Mouse (Mus musculus) megakaryocyte, adult 5-6 weeks (primary cell): Measurements from ENCODE around the gene Il6ra. TPM values are rescaled to one million over a fixed set of nuclear protein-coding genes. Genes with fewer than 3 reads are reported as not detected.
A peak's percentile ranks its signal among the peaks of the same experiment; 100 is the strongest.

Source experiments
- ATAC-seq: 2 replicates; pipeline ENCODE4 v1.8.0; 2016; ENCODE audit warnings: mild to moderate bottlenecking, inconsistent platforms; ENCODE audit not compliant: poor library complexity, severe bottlenecking
- total RNA-seq, 2 experiments: library from RNA; stranded (forward) in 1 of 2; stranded (reverse) in 1 of 2; fragments of 153-499, 151-499 nt in 1 of 2; fragments of 221-1000, 200-1000 nt in 1 of 2; gene quantifications; 2 replicates each; pipeline versions ENCODE4 v1.2.3 to v1.2.4; 2015 to 2017

Il6ra gene
- total RNA-seq, 2 experiments from 2014 or later: 63.8 to 166 TPM

GRCm38 (mm10) chr3:89858888-89859287 is 54.1 kb downstream of the Il6ra start:
- ATAC-seq: no peak

DNA sequence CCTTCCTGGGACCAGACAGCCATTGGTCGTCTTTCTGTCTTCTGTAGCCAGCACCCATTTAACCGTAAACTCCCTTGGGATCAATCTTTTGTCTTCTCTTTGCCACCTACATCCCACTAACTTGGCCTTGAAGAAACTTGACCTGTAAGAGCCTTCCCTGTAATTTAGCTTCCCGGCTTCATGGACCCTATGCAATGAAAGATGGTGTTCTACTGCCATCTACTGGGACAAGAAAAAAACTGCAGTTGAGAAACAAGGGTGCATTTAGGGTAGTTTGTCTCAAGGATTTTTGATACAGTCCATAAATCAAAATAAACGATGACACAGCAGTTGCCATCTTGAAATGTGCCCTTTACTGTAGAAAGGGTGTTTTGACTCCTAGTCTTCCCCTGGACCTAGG is 54.9 kb downstream of the Il6ra start:
- ATAC-seq: 0 out of 2 replicates have a peak, but pooled peaks have one; percentile 48

DNA sequence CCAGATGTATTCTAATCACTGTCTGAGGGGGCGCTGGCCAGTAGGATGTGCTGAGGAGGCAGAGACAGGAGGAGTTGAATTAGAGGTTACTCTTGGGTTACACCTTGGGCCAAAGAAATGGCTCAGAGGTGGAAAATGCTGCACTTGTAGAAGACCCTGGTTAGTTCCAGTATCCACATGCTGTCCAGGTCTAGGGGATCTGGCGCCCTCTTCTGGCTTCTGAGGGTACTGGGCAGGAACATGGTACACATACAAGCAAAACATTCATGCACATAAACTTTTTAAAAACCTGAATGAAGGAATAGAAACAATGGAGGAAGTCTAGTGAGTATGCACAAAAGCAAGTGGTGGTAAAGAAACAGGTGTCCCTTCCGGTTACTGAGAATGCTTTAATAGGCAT is 55.6 kb downstream of the Il6ra start:
- no peak for ATAC-seq

- no peak for ATAC-seq
Measured at GRCm38 (mm10) chr3:89853752-89854151, 59.2 kb downstream of the Il6ra start.

DNA sequence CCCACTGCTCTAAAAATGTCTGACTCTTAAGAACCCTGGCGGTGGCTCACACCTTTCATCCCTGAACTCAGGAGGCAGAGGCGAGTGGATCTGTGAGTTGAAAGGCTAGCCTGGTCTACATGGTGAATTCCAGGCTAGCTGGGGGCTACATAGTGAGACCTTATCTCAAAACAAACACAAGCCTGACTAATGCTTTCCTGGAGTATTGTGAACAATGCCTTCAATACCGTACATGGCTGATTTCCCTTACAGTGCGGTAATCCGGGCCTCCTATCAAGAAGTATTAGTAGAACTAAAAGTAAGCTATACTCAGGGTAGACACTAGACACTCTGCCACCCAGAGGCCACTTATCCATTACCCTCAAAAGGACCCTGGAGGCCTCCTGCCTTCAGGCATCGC is 64.9 kb downstream of the Il6ra start:
- ATAC-seq: no peak

GRCm38 (mm10) chr3:89847596-89847995 is 65.4 kb downstream of the Il6ra start:
- 0 out of 2 replicates have a peak, but pooled peaks have one; percentile 17 for ATAC-seq

DNA sequence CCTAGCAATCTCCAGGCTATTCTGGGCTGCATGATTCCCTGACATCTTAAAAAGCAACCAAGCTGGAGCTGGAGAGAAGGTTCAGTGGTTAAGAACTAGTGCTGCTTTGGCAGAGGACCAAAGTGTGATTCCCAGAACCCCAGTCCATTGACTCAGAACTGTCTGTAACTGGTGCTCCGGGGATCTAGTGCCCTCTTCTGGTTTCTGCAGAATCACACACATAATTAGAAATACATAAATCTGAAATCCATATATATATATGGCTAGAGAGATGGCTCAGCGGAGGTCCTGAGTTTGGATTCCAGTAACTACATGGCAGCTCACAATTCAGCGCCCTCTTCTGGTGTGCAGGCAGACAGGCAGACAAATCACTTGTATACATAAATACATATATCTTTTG is 65.9 kb downstream of the Il6ra start:
- no peak for ATAC-seq

- no peak for ATAC-seq
Measured at GRCm38 (mm10) chr3:89845814-89846213, 67.2 kb downstream of the Il6ra start.

GRCm38 (mm10) chr3:89843148-89843547 is 69.8 kb downstream of the Il6ra start:
- ATAC-seq: peak; percentile 96

DNA sequence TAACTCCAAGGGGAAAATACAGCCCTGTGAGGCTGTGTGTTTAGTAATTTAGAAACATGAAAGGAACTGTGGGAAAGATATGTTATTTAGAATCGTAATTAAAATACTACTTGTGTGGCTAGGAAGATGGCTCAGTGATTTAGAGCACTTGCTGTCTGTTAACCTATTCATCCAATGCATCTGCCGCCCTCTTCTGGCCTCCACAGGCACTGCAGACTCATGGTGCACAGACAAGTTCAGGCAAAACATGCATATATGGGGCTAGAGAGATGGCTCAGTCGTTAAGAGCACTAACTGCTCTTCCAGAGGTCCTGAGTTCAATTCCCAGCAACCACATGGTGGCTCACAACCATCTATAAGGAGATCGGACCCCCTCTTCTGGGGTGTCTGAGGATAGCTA is 70.7 kb downstream of the Il6ra start:
- ATAC-seq: peak; percentile 51

DNA sequence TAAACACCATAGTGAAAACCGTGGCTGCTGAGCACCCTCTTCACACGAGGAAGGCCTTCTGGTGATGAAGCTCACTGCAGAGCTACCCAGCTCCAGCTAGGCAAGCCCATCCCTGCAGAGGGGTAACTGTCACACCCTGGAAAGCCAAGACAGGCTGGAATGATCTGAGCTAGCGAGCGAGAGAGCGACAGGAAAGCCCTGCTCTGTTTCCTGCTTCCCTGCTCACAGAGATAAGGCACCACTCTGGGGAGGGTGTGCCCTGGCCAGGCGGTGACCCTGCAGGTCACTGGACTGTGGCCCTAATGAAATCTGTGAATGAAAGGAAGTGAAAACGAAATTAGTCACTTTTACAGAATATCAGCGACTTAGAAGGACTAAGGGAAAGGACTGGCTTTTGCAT is 77.6 kb downstream of the Il6ra start:
- ATAC-seq: peak; percentile 45; the same call in 1 of the 2 replicates

- ATAC-seq: no peak
Measured at GRCm38 (mm10) chr3:89830815-89831591, 82.0 kb downstream of the Il6ra start, which contains the start of gene She. Gene She, plus strand, starts transcription at chr3:89831370.

DNA sequence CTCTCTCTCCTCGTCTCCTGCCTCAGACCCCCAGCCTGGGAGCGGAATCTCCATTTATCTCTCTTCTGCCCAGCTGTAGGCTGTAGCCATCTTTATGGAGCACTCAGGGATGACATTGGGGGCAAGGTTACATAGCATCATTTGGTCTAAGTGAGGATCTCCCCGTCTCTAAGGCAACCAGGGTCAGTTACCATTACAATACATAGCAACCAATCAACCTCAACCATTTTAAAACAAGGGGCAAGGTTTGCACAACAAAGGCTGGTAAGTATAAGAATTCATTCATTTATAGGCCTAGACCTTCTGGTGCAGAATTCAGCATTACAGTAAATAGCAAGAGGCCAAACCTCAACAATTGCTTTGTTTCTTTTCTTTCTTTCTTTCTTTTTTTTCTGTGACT is 86.7 kb downstream of the Il6ra start:
- no peak for ATAC-seq

DNA sequence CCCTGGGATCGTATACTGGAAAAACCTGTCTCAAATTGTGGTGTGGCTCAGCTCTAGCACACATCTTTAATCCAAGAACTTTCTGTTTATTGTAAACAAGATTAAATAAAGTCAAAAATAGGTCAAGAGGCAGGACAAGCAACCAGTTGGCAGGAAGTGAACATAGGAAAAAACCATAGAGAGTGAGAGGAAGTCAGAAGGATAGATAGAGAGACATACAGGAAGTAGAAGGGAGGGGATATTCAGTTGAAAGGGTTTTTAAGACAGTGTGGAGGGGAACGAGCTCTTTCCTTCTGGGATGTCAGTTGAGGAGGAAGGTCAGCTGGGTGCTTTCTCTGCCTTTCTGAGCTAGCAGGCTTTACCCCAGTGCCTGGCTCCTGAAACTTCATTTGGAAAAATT is 89.4 kb downstream of the Il6ra start:
- ATAC-seq: no peak

DNA sequence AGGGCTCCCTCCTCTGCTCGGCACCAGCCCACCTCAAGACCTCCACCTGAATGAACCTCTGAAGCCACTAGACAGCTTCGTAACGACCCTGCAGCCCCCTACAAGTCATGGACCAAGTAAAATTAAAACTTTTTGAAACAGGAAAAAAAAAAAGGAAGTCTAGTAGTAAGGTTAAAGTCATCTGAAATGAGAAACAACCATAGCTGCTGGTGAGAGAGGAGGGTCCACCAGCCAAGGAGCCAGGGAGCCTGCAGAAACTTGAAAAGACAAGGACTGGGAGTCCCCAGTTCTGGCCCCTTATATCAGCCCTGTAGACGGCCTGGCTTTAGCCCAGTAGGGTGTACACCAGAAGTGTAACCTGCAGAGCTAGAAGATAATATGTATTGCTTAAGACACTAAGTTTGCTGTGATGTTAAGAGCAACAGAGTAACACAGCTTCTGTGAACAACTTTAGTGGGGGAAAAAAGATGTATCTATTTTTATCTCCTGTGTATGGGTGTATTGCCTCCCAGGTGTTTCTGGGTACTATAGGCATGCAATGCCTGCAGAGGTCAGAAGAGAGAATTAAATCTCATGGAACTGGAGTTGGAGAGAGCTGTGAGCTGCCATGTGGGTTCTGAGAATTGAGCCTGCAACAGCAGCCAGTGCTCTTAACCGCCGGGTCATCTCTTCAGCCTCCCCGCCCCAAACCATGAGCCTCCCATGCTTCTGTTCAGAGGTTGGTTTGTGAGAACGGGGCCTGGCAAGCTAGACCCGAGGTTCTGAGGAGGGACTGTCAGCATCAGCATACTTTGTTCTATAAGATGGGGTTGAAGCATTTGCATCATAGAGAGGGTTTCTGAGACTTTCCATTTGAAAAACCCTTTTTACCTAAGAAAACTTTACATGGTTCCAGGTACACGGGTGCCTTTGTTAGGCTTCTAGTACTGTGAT is 91.2 kb downstream of the Il6ra start:
- ATAC-seq: no peak

DNA sequence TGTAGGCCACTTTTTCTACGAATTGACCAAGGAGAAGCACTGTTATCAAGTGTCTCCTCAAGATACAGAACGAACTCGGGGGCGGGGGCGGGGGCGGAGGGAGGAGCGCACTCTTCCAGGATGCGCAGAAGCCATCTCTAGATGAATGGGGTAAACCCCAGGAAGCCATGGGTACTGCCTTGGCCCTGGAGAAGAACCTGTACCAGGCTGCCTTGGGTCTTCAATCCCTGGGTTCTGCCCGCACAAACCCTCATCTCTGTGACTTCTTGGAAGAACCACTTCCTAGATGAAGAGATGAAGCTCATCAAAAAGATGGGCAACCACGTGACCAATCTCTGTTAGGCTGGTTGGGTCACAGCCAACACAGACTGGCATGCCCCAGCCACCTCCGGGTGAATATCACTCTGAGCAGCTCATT is 91.9 kb downstream of the Il6ra start:
- no peak for ATAC-seq

DNA sequence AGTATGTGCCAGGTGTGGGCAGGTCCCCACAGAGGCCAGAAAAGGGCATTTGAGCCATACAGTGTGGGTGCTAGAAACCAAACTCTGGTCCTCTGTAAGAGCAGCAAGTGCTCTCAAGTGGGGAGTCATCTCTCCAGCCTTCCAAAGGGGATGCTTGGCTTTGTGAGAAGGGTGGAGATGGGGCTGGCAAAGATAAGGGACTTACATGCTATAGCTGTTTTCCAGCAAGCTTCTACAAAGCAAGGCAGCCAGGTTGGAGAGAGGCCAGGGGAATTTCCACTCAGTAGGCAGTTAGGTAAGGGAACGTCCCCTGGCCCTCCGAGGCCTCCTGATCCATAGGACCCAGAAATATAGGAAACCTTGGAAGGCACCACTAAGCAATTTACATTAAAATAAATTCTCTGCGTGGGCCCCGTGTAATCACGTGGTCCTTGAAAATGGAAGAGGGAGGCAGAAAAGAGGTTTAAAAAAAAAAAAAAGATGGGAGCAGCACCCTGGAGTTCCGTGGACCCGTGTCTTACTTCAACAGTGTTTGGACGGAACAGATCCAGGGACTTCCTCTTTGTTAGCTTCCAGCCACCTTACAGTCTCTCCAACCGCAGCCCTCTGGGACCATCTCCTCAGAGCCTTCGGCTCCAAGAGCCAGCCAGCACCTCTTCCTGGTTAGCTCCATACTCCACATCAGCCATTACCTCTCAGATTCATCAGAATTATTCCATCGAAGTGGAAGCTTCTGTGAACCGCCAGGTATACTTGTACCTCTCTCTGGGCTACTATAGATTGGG is 92.5 kb downstream of the Il6ra start:
- no peak for ATAC-seq

GRCm38 (mm10) chr3:89819897-89820296 is 93.1 kb downstream of the Il6ra start:
- no peak for ATAC-seq

GRCm38 (mm10) chr3:89818605-89819004 is 94.4 kb downstream of the Il6ra start:
- ATAC-seq: no peak

- ATAC-seq: 0 out of 2 replicates have a peak, but pooled peaks have one; percentile 35
Measured at GRCm38 (mm10) chr3:89817056-89817455, 95.9 kb downstream of the Il6ra start.
